Mouse (Mus musculus): ENCODE measurements around the gene Dyrk2.
A peak's percentile ranks its signal among the peaks of the same experiment; 100 is the strongest.

The Dyrk2 gene

DNA sequence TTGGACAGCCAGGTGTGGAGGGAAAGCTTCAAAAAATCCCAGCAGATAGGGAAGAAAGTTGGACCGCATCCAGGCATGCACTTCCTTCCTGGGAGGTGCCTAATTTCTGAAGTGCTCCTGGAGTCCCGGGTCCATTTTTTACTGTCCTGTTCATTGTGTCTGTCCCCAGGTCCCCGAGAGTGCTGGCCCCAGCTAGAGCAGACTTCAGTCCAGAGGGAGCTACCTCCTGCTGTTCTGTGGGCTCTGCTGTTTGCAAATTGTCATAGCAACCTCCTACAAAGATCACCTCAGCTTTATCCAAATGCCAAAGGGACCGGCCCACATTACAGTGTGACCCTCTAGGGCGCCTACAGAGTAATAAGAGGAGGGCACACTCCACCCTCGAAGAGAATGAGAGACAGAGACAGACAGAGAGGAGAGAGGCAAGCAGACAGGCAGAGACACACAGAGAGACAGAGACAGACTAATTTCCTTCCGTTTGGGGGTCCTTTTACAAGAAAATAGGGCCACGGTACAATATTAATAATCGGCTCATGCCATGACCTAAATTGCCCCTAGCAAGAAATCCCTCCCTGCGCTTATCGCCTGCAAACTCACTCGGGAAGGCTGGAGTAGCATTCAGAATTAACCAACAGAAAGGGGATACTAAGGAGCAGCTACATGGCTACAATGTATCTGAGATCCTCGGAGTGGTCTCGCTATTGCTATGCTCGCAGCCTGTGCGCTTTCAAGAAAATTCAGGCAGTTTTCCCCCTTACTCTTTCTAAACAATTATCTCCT, at the start of gene Dyrk2:
Dyrk2 (minus strand) TSS at position 9 of the 780 bp plus-strand sequence.
- no peak for DNase-seq (ENCODE audit: low spot score)

DNA sequence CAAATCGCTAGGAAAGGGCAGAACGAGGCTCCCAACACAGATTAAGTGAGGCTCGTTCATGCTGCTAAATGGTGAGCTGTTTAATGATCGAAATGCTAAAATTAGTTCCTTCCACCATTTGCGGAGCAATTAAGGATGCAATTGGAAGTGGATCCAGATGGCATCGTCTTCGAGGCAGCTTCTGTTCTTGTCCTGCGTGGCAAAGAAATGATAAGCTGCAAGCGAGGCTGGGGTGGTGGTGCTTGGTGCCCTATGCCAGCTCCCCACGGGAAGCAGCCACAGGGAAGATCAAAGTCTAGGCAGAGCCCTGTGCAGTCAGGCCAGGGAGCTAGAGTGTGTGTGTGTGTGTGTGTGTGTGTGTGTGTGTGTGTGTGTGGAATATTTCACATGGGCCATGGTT, 32.6 kb upstream of the Dyrk2 start:
- DNase-seq (ENCODE audit: low spot score), result no peak

DNA sequence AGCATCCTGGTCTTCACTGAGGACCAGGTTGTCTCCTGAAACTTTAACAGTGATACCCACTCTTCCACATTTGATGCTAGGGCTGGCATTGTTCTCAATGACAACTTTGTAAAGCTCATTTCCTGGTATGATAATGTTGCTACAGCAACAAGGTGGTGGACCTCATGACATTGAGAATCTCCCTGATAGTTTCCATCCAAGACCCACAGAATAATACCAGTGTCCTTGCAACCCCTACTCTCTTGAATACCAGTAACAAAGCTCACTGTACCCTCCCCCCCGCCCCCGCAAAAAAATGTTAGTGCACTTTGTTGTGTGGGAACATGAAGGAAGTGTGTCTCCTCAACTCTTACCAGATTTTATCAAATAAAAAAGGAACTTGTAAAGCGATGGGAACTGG, 23.6 kb upstream of the Dyrk2 start:
- DNase-seq (ENCODE audit: low spot score), result no peak

DNA sequence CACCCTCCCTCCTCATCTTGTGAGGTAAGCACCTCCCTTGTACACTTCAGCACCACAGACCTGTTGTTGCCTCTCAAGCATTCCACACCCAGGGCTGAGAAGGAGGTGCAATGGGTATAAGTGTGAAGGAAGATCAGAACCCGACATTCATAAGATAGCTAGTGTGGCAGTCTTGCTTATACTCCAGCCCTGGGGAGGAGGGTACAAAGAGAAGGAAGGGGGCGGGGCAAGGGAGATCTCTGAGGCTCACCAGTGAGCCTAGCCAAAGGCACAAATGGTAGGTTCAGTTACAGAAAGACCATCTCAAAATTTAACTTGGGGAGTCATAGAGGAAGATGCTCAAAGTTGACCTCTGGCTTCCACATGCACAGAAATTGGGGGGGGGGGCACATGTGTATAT, 14.1 kb upstream of the Dyrk2 start:
- DNase-seq (ENCODE audit: low spot score), result no peak

DNA sequence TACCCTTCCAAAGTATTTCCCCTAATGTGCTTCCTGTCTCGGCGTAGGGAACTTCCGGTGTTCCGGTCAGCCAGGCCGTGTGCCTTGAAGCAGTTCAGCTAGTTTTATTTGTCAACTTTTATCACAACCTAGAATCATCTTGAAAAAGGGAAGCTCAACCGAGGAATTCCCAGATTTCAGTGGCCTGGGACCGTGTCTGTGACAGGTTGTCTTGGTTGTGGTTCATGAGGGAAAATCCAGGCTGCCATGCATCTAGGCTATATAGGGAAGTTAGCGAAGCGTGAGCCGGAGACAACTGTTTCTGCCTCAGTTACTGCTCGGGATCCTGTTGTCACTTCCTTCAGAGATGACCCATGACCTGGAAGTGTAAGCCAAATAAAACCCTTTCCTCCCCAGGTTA, 13.3 kb upstream of the Dyrk2 start:
- DNase-seq (ENCODE audit: low spot score), result no peak

DNA sequence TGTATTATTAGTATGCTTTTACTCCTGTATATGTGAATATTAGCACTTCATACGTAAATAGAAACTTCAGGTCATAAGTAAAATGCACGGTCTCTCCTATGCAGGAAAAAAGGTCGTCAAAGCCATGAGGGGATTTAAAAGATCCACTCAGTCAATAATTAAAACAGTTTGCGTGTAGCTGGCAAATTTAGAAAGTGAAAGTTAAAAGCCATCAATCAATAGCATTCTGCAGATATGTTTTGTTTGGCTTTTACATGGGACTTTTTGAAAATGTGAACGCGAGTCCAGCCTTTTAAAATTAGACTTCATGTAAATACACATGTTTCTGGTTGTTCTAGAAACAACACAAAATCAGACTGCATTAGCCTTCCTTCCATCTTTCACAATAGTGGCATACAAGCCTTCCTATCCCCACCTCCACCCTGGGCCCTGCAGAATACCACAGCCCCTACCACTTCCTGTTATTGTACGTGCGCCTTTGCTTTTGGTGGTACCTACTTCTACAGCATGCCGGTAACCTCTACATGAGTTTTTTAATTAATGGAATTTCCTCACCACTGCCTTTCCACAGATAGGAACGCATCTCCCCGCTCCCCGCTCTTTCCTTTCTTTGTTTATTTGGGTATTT, 12.4 kb upstream of the Dyrk2 start:
- no peak for DNase-seq (ENCODE audit: low spot score)

DNA sequence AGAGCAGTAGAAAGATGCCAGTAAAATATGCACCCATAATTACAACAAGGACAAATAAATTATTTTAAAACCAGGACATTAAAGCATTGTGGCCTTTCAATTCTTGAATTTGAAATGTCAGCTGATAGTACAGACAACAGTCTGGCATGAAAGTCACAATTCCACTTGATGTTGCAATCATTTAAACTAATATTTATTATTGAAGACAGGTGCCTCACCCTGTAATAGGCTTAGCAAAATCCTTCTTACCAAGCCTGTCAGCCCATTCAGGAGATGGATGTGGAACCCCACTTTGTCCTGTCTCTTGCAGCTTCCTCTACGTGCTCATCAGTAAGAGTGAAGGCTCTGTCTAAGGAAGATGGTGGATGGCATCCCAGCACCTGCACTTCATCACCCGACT, 10.8 kb upstream of the Dyrk2 start:
- DNase-seq (ENCODE audit: low spot score), result no peak

DNA sequence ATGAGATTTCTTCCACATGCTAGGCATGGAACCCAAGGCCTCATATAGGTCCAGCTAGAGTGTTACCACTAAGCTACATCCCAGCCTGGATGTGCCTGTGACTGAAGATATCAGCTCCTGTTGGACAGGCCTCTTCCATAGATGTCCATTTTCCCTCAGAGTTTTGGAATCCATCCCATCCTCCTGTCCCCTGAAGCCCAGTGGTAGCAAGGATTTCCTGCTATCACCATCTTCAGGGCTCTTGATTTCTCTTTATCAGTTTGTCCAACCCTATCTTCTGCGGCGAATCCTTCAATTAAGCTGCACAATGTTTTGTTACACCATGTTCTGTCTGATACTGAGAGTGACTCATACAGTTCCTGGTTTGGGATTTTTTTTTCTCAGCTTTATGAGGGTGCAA, 2.2 kb upstream of the Dyrk2 start:
- DNase-seq (ENCODE audit: low spot score), result no peak

DNA sequence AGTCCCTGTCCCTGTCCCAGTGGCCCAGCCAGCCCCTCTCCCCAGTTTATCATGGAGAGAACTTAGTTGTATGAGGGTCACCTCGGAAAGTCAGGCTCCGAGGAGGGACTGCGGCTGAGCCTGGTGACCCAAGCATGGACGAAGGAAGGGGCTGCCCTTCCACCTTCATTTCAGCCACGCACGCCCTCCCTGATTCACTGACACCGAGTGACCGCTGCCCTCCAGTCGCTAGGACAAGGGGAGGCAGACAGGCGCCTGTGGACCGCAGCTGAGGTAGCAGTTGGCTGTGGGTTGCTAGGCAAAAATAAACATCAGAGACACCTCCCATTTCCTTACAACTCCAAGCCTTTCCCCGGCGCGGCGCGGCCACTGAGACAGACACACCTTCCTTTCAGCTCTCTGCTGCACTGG, 413 bp downstream of the Dyrk2 start:
- peak; percentile 48 for DNase-seq (ENCODE audit: low spot score)

DNA sequence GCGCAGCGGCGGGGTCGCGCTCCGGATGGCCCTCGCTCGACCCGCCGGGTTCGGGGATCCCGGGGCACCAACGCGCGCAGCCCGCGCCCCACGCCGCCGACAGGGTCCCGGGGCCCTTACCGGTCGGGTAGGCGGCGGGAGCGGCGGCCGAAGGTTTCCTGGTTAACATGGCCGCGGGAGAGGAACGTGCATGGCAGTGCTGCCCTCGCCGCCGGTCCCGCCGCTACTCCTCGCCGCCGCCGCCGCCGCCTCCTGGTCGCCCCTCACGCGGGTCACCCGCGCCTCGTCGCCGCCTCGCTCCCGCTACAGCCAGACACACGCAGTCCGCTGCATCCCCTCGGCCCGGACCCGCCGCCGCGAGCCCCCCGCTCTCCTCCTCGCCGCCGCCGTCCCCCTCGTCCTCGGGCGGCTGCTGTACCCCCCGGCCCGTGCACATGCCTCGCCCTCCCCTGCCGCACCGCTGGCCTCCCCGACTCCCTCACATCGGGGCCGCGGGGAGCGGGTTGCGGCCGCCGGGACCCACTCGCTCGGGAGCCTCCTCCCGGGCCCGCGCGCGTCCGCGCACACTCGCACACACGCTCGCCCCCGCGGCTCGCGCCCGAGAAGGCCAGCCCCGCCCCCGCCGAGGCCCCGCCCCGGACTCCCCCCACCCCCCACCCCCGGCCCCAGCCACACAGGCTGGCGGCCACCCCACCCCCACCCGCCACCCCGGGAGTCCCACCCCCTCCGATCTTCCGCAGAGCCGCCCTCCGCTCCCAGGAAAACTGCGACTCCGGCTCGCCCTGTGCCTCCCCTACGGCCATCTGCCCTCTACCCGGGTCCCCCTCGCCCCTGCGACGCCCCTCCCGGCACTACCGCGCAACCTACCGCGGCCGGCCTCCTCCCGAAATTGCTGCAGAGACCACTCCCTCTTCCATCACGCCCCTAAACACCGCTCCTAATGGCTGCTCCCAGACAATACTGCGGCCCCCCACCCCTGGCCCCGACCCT, 1.1 kb downstream of the Dyrk2 start:
- DNase-seq (ENCODE audit: low spot score), result peak; percentile 62

DNA sequence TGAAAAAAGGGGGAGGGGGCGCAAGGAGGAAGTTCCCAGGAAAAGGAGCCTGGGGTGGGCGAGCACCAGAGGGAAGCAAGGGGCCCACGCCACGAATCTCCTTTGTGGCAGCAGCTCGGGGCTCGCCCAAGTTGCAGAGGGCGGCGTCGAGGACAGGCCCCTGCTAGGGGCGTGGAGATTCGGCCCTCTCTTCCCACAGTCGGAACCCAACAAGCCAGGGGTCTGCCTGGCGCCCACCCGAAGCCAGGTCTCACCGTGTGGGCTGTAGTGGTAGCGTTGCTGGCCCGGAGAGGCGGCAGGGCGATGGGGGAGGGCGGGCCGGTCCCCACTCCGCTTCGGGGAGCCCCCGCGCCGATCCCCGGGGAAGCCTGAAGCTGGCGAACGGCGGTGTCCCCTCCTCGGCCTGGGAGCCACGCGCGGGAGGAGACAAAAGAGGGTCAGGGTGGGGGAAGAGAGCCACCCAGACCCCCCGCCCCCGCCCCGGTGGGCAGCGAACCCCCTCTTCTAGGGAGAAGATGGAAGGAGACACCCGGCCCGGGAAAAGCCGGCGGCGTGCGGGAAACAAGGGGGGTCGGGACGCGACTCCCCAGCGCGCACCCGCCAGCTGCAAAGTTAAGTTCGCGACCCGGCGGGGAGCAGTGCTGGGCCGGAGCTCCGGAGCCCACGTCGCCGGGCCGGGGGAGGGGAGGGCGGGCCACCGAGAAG, 2.0 kb downstream of the Dyrk2 start:
- DNase-seq (ENCODE audit: low spot score), result no peak

DNA sequence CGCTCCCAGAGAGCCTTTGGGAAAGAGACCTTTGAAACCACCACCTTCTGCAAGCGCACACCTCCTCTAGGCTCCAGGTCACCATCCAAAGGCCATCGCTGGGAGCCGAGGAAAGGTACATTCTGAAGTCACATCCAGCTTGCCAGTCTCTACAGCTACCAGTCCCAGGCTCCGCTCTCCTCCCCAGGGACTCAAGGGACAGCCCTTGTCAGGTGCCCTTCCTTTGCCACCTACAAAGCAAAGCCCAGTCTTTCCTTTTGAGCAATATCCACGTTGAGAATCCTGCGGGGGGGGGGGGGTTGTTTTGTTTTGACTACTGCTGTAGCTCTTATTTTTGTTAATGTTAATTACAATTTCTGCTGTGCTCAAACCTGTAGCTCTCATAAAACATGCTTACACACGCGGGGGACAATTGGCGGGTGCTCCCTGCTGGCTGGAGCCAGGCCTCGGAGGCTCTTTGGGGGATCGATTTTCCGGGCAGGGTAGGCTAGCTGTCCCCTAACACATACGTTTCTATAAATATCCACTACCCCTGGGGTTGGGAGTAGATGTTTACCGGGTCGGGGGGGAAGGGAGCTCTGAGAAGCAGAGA, 2.6 kb downstream of the Dyrk2 start:
- DNase-seq (ENCODE audit: low spot score), result no peak

DNA sequence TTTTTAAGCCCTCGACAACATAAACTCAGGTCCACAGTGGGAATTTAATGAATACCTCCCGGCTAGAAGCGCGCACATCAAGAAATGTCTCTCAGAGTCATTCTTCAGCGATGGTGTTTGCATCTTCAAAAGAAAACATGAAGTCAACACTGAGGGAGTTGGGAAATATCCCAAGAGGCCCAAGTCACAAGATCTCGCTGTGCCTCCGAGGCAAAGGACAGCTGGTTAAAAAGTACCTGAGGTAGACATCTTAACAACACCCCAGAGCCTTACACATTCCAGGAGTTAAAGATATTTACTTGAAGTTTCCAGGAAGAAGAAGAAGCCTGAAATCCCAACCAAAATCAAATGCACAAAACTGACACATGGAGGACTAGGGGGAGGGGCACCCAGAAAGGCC, 5.0 kb downstream of the Dyrk2 start:
- no peak for DNase-seq (ENCODE audit: low spot score)

DNA sequence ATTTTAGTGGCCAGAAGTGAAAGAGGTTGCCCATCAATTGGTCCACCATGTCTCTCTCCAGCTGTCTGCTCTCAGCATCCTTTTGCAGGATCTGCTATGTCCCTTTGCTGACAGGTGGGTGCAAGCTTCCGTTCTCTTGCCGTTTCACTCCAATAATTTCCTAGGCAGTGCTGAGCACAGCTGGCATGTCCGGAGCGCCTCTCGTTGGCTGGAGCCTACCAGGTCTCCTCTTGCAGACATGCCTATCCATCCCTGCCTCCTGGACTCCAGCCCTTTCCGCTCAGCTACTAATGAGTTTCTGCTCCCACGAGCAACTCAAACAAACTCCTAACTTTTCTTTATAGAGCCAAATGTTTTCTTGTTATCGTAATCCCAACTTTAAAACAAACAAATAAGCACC, 6.4 kb downstream of the Dyrk2 start:
- DNase-seq (ENCODE audit: low spot score), result no peak

DNA sequence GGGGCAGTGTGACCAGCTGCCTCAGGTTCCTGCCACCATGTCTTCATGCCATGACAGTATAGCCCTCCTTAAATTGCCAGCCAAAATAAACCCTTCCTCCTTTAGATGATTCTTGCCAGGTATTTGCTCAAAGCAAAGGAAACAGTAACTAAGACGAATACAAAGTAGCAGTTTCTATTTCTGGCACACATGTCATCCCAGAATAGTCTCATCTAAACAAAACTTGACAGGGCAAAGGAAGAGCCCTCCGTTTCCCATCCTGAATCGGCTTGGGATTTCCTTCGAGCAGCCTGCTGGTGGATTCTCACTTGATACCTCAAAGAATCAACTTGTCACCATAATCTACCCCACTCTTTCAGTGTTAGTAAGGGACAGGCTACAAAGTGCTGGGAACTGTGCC, 7.8 kb downstream of the Dyrk2 start:
- DNase-seq (ENCODE audit: low spot score), result no peak

DNA sequence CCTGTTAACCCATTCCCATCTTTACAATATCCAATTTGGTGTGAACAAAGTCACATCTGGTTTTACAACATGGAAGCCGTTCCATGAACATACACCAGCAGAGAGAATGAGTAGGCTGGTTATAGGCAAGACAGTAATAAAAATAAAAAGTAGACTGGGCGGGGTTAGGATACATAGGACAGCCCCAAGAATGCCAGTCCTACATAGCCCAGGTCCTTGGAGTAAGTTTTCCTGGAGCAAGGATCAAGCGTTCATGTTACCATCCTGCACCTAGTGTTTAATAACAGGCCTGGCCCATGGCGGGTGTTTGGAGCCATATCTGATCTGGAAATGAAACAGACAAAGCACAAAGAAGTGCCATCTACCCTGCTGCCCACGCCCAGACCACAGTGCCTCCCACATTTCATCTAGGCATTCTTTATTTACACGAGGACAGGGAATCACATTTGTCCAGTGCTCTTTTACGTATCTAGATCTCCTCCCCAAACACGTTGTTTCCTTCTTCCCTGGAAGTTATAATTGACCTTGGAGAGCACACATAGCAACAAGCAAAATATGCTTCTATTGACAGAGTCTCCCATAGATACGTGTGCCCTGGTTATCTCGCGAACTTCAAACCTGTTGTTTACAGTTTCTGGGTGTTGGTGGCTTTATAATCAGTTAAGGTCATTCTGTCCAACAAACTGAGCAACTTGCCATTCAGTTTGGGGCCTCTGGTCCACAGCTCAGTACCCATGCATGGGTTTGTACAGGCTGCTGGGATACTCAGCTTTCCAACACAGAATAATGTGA, 8.6 kb downstream of the Dyrk2 start:
- no peak for DNase-seq (ENCODE audit: low spot score)

DNA sequence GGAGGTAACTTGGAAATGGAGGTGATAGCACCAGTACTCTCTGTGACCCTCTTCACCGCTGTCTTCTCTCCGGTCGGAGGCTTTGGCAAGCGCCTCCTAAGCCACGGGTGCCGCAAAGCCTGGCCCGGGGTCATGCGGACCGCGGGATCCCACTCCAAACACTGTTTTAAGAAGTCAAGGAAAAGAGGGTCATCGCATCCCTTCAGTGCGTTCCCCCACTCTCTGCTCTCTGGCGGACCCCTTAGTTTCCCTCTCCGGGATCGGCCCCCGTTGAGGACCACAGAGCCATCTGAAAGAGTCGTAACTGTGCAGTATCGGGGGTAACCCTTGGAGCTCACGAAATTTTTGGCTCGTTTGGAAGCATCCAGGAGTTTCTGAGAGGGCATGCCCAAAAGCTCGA, 10.4 kb downstream of the Dyrk2 start:
- DNase-seq (ENCODE audit: low spot score), result no peak

DNA sequence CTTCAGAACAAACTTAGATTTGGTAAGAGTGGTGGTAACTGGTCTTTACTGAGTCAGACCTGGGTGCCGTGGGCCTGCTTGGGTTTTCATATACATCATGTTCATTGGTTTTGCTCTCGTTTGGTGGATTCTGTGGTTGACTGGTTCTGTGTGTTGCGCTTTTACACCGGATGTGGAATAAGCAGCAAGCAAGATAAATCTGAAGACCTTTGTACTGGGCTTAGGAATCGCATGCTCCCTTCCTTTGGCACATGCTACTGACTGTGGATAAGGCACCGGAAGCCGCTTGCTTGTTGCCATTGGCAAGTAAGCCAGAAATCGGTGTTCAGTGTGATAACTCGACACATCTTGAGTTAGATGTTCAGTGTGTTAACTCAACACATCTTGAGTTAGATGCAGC, 15.4 kb downstream of the Dyrk2 start:
- DNase-seq (ENCODE audit: low spot score), result no peak

DNA sequence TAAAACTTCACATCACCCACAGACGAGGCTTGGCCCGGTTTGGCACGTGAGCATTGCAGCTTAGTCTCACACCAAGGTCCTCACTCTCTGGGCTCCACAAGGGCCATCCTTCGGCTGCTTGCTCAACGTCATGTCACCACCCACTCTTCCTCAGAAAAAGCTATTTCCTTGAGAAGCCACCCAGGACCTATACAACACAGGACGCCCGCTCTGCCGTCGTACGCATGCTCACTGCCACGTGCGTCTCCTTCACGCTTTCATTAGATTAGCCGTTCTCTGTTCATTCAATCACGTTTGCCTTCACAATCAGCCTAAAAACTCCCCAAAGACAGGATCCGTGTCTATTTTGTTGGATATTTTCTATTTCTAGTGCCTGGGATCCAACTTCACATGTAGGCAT, 17.5 kb downstream of the Dyrk2 start:
- DNase-seq (ENCODE audit: low spot score), result no peak

DNA sequence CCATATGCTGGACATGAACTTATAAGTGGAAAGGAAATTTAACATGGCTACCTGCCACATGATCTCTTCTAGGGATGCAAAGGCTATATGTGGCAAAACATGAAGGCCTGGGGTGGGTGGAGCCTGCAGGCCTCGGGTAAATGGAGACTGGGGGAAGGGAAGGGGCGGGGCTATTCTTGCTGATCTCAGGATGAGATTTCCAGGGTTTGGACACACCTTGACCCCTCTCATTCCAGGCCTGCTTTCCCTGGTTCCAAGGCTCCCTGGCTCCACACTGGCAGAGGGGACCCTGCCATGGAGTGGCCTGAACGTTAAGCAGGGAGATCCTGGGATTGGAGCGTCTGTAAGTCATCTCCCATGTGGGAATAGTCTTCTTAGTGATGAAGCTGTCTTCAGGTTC, 21.5 kb downstream of the Dyrk2 start:
- DNase-seq (ENCODE audit: low spot score), result no peak

DNA sequence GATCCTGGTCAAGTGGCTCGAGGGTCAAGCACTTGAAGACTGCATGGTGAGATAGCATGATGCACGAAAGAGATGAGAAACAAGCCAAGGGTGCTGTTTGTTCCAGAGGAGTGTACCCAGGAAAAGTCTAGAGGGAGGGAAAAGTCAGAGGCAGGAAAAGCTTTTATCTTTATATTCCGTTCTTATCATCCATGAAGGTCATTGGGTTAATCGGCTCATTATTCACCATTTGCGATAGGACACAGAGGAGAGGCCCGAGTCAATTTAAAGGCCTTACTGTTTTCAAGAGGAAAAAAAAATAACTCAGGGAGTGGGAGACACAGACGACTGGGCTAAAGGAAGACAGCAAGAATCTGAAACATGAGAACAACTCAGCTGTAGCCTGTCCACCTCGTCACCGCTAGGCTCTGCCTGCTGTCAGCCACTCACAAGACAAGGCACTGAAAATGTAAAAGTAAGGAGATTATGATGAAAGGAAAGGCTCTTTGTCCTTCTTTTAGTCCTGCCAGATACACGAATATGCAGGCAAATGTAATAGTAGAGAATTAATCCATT, 22.9 kb downstream of the Dyrk2 start:
- no peak for DNase-seq (ENCODE audit: low spot score)
